Mouse (Mus musculus) natural killer cell, adult 2 months (primary cell): ENCODE results near the gene Tmem63b.

Experiments
- DNase-seq, 2 experiments: peaks; one replicate each; pipeline ENCODE4 v3.0.0; 2022; ENCODE audit warnings: low spot score in 2 of 2

Tmem63b gene

DNA sequence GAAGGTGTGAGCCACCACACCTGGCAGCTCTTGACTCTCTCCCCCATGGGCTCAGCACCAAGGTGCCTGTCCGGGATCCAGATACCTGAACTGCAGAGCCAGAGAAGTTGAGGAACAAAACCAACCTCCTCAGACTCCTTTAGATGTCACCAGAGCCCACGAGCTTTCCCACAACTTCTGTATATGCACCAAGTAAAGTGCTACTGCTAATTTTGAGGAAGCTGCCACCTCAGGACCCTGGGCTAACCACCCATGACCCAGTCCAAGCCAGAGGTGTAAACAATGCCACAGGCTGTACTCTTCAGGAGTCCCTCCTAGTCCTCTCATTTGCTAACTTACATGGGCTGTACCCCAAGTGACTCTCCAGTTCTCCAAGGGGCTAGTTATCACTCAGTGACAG lies 14.1 kb downstream of the Tmem63b start:
- DNase-seq = no peak

DNA sequence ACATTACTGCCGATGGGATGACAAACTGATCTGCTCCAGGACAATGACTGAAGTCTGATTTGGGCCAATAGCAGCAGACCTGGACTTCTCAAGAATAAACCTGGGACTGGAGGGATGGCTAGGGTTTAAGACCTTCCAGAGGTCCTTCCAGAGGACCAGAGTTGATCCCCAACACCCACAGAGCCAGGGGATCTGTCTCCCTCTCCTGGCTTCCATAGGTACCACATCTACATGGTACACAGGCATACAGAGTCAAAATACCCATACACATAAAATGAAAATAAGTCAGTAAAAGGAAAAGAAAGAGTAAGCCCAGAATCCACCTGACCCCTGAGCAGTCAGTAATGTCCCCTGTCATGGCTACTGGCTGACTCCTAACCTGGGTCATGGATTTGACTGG lies 14.9 kb downstream of the Tmem63b start:
- no peak for DNase-seq

DNA sequence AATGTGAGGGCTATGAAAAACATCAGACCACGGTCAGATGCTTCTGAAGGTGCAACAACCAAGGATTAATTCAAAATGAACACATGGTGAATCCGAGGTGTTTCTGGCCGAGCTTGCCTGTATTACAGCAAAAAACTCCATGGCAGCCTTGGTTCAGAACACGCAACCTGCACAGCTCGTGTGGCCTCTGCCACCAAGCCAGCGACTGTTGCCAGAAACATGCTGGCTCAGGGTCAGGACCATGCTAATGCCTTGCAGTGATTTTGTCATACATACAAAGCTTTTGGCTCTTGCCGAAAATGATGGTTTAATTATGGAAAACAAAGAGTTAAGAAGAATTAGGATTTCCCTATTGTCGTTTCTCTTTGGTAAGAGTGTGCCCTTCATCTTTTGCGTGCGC lies 18.7 kb downstream of the Tmem63b start:
- no peak for DNase-seq

DNA sequence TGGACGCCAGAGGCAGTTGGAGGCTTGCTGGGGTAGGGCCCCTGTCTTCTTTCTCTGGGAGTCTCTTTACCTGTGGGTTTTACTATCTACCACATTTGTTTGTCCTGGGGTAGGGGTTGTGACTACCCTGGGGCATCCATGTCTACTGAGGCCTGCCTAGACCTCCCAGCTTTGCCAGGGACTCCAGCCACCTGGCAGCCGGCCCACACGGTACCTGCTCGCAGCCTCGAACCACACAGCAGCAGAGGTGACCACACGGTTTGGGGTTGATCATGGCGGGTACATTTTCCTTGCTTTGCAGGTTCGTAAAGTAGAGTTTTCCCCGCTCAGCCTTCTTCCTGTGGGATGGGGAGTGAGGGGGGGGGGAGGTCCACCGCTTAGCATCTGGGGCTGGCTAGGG lies 19.2 kb downstream of the Tmem63b start:
- no peak for DNase-seq

DNA sequence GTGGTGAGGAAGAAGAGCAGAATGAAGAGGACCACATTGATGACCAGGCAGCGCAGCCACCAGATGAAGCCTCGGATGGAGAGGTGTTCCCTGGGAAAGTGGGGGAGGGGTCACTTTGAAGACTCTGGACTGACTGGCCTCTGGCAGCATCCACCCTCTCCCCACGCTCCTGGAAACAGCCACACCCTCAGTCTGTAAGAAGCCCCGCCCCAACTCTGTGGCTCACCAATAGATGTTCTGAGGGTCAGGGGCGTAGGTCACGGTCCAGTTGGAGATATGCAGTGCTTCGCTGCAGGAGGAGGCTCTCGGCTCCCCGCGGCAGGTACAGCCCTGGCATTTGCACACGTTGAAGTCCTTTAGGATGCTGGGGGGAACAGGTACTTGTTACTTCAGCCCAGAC lies 20.6 kb downstream of the Tmem63b start:
- DNase-seq = no peak

DNA sequence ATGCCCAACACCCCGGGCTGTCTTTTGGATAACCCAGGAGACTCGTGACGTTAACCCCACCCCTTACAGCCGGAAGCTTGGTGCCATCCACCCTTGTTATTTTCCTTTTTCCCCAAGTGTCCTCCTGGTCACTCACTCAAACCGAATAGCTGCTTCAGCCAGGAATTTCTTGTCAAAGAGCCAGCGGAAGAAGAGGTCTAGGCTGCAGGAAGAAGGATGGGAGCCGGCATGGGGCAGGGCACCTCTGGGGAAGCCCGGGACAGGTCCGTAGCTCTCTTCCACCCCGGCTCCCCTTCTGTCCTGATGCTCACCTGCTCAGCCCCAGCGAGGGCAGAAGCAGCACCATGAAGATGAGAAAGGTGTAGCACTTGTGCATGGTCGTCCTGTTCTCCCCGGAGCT lies 22.1 kb downstream of the Tmem63b start:
- DNase-seq = no peak

DNA sequence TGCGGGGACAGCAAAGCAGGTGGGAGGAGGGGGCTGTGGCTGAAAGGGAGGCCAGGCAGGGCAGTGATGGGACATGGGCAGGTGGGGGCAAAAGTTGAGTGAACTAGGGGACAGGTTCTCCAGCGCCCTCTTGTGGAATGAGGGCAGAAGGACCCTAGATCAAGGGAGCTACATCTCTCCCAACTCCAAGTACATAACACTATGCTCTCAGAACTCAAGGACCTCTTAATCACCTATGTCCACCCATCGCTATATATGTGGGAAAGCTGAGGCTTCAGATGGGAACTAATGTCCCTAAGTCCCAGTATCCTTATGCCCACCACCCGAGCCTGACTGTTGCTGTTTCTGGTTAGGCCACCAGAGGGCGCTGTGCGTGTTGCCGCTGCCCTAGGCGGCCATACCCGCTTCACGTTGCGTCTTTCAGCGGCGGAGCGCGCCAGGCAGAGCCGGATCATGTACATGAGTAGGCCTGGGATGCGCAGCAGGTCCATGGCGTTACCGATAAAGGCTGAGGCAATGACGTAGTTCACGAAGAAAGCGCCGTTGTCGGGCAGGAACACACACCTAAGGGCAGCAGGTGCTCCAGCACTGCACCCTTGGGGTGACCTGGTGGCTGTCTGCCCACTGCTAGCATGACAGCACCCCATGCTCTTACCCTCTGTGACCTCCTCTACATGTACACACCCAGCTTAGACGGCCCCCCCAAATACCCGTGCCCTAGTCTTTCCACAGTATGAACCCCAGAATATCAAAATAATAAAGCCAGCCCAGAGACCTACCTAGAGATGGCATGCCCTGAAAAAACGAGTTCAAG lies 23.4 kb downstream of the Tmem63b start:
- peak; percentile 58 to 77 for DNase-seq

DNA sequence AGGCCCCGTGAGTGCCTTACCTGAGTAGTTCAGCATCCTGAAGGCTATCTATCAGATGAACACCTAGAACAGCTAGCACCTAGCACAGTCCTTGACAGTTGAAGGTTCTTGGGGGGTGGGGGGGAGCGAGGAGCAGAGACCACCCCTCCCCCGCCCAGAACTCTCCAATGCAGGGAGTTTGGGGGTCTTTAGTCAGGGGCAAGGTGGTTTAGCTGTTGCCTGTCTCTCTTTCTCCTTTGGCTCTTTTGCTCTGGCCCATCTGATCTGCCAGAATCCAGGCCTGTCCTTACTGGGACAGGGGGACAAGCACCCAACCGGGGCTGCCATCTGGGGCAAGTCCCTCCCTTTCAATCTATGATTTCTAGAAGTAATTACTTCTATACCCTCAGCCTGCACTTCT lies 27.5 kb downstream of the Tmem63b start, which contains the start of gene Capn11:
Gene Capn11, minus strand, starts transcription at position 101 of the 400 bp plus-strand sequence.
- no peak for DNase-seq

DNA sequence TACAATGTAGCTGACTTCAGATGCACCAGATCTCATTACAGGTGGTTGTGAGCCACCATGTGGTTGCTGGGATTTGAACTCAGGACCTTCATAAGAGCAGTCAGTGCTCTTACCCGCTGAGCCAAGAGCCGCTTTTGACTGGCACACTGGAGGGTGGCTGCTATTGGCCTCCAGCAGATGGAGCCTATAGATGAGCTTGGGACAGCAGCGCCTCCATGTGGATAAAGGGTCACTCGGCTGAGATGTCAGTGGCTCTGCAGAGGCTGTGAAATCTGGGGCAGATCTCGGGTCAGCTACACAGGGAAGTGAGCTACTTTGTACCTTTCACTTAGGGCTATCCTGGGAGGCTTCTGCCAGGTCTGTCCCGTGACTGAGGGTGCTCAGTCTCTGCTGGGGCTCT lies 30.9 kb downstream of the Tmem63b start:
- DNase-seq = no peak

DNA sequence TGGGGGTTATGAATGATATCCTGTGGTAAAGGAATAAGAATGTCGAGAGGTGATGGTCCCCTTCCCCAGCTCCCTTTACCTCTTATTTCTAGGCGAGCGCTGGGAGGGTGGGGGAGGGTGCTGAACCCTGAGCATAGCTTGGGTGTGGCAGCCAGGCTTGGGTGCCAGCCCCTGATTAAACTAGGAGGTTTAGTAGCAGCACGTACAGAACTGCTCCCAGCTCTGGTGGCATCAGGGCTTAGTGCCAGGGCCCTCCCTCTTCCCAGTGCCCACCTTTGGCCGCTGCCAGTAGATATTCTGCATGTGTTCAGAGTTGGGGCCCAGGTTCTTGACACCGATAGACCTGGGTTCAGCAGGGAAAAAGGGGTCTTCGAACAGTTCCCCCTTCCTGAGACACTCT lies 33.5 kb downstream of the Tmem63b start:
- DNase-seq = no peak

DNA sequence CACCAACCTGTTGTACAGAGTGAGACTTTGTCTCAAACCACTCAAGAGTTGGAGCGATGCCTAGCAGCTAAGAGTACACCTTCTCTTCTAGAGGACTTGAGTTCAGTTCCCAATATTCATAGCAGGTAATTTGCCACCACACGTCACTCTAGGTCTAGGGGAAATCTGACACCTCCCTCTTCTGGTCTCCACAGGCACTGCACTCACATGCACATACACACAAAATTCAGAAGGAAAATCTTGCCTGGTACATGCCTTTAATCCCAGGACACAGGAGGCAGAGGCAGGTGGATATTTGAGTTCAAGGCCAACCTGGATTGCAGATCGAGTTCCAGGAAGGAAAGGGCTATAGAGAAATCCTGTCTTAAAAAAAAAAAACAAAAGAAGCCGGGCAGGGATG lies 42.5 kb downstream of the Tmem63b start:
- DNase-seq = no peak

DNA sequence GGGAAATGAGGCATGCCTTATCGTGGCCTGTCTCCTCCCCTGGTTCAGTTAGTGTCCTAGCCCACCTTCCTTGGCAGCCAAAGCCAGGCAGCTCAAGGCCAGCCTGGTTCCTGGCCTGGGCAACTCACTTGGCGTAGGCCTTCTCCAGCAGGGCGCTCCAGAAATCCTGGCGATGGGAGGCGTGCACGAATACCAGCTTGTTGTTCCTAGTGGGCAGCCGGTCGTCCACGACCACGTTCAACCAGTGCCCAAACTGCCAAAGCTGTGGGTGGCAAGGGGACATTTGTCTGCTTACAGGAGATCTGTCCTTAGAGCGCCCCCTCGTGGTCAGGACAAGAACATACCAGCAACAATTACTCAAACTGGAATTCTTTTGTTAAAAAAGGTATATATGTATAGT lies 44.0 kb downstream of the Tmem63b start:
- DNase-seq = peak; percentile 43 to 71

DNA sequence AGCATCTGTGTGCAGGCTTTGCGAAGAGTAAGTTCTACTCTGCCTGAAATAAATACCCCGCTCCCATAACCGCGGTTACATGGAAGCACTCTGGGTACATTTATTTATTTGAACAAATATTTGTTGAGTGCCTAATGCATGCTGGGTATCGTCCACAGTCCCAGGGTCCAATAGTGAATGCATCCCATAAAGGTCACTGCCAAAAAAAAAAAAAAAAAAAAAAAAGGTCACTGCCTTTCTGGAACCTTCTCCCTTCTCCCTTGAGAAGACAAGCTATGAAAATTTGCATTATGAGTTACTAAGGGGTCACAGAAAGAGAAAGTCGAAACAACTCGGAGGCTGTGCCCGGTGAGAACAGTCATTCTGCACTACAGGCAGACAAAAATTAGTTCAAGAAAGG lies 44.7 kb downstream of the Tmem63b start:
- no peak for DNase-seq

DNA sequence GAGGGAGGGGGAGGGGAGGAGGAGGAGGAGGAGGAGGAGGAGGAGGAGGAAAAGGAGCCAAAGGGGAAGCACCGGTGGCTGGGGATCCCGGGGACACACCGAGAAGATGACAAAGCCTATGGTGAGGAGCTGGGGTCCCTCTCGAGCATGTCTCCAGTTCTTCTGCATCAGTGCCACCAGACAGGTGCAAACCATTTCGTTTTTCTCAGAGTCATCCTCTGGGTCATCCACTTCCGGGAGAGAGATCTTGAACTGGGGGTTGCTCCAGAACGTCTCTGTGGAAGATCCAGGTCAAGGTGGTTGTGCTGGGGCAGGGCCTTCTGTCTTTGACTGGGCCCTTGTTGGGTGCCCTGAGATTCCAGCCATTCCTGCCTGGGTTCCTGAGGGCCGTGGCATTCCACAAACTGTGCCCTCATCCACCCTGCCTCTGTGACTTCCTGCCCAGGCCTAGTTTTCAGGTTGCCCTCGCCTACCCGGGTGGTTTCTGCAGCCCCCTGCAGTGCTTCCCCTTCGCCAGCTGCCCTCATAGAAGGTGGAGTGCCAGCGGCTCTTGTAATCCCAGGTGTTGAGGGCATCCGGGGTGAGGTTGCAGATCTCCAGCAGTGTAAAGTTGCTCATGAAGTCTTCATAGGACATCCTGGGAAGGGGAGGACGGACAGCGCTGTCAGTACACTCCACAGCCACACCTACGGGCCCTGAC lies 48.0 kb downstream of the Tmem63b start:
- DNase-seq = no peak

DNA sequence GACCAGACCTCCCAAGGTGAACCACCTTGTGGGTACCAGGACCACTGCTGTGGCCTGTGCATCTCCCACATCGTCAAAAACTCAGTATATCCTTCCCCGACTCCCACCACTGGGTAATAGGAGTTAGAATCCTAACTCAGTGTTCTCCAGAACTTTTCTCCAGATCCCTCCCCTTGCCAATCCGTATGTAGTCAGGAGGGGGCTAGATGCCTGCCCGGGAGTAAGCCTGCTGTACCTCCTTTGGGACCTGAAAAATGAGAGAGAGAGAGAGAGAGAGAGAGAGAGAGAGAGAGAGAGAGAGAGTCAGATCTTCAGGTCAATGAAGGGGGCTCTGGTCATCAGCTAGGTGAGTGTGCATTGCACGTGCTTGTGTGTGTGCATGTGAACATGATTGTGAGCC lies 52.7 kb downstream of the Tmem63b start:
- no peak for DNase-seq

DNA sequence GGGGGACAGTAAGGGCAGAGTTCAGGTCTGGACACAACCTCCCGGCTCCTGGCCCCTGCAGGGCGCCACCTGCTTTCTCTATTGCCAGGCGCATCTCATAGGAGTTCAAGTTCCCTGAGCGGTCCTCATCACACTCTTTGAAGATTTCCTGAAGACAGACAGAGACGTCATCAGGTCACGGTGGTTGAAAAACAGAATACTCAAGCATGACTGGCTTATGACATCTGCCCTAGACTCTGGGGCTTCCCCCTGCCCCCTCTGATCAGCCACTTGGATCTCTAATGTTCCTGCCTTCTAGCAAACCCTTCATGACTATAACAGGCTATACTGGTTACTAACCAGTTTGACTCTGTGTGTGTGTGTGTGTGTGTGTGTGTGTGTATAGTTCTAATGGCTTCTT lies 54.8 kb downstream of the Tmem63b start:
- DNase-seq = peak in 1 of 2 experiments; percentile 58

DNA sequence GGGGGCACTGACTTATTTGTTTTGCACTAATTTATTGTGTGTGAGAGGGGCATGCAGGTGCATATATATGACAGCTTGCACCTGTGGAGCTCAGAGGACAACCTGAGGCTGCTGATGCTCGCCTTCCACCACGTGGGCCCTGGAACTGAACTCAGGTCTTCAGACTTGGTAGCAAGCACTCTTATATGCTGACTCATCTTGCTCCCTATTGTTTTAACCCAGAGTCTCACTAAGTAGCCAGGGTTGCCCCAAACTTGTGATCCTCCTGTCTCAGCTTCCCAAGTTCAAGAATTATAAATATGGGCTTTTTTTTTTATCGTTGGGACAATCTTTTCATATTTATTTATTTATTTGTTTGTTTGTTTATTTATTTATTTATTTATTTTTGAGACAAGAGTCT lies 55.7 kb downstream of the Tmem63b start:
- no peak for DNase-seq

DNA sequence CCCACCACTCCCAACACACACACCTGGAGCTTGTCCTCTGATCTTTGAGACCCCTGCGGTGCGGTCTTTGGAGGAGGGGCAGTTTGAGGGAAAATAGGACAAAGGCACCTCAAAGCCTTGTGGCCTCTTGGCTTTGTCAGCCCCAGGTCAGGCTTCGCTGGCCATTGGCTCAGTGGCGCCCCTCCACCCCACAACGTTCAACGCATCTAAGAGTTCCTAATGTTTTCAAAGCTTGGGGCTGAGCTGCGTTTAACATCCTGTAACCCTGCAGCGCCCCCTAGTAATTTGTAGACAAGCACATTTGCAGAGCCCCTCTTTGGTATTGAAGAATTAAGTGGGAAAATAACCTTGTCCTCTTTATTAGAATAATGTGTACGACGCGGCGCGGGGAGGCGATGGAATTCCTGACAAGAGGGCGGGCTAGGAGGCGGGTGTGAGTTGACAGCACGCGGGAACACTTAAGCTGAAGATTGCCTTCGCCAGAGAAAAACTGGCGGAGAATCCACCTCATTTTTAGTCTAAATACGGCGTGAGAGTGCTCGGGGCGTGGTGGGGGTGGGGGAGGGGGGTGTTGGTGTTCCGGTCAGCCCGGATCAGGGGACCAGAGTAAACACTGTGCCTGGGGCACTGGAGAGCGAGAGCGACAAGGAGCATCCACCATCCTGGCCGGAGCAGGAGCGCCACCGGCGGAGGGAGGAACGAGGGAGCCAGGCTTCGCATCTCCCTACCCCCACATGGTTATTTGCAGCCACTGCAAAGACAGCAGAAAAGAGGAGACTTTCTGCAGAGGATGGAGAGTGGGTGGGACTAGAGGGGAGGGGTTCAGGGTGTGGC lies 56.6 kb downstream of the Tmem63b start:
- peak in 1 of 2 experiments; percentile 68 for DNase-seq

DNA sequence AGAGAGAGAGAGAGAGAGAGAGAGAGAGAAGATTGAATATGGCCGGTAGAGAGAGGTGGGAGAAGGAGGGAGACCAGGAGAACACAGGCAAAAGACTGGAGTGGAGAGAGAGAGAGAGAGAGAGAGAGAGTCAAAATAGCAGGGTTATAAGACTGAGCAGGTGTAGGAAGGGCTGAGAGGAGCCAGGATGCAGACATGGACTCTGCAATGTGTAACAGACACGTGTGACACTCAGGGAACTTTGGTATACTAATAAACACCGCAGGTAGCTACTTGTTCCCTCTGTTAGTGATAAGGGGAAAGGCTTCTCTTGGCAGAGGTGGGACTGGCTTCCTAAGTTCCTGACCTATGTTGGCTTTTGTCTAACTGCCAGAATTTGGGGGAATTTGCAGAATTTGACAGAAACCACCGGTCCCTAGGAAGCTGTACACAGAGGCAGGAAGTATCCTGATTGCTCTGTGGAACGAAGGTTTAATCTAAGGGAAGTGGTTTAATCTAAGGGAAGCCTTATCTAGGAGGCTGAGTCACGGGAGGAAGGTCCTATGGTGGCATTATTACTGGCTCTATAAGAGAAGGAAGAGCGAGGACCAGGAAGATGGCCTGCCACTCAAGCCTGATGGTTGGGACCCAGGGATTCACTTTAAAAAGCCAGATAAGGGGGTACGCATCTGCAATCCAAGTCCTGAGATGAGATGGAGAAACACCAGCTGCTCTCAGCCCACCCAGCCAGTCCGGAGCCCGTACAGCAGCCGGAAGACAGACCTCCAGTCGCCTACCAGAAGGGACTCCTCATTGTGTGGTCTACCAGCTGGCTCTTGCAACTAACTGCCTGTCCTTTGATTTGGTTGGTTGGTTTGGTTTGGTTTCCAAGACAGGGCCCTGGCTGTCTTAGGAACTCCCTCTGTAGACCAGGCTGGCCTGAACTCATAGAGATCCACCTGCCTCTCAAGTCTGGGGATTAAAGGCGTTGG lies 57.5 kb downstream of the Tmem63b start:
- DNase-seq = no peak

DNA sequence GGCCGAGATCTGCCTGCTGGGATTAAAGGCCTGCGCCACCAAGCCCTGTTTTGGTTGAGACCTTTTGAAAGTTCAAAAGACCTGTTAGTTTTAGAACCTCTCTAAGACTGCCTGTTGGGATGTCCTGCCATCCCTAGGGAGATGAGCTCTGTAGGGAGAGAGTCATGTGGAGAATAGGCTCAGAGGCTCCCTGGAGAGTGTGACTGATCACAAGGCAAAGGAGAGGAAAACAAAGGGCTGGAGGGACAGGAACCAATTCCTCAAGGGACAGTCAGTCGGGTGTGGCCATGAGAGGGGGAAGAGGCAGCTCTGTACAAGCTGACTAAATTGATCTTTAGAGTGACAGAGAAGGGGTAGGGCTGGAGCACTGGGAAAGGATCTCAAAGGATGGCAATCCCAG lies 58.5 kb downstream of the Tmem63b start:
- no peak for DNase-seq

DNA sequence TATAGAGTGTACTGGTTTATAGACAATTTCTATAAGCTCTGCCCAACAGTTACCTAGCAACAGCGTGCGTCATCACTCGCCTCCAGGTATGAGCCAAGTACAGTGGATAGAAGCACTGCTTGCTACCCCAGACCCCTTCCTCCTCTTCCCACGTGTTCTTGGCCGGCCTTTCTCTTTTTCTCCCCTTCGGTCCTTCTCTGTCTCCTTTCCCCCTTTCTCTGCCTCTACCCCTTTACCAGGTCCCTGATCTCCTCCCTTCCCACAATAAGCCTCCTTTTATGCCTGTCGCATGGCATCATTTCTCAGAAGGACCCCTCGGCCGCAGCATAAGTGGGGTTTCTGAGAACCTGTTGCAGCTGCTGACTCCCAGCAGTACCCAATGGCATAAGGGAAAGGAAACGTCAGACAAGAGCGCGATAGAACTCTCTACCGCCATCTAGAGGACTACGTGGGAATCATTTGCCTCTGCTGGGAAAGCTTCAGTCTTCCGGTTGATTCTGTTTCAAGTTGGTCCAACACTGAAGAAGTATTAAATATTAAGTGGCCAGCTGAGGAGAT lies 60.0 kb downstream of the Tmem63b start:
- DNase-seq = peak; percentile 44 to 63
